Mouse (Mus musculus): ENCODE measurements at regions not wholly inside any gene's neighbourhood (a gene's known extent, or its start where the extent isn't known, plus 50 kb on each side); places are given as distances from the start of the nearest gene placed in this dataset.
"Not testable (repeated sequence)": the region's sequence is repeated elsewhere in the genome, so short reads cannot be mapped to it uniquely, and the experiment has no call there.

- H3K4me3 ChIP-seq (replicated peaks; ENCODE audit: low read length) = peak overlapping the region; percentile 67
- not testable (repeated sequence) for H3K4me1 ChIP-seq (replicated peaks; ENCODE audit: low read depth, low read length); H3K27me3 ChIP-seq (ENCODE audit: insufficient read depth, low read length); H3K9me3 ChIP-seq (ENCODE audit: low read length); H3K36me3 ChIP-seq (ENCODE audit: insufficient read depth, low read length)
These were observed 50.8 kb downstream of the Gm10139 start for GRCm38 (mm10) chr13:65563303-65563702.

- not testable (repeated sequence) for H3K27me3 ChIP-seq (ENCODE audit: insufficient read depth, low read length); H3K9me3 ChIP-seq (ENCODE audit: low read length); H3K4me3 ChIP-seq (replicated peaks; ENCODE audit: low read length); H3K36me3 ChIP-seq (ENCODE audit: insufficient read depth, low read length); H3K4me1 ChIP-seq (replicated peaks; ENCODE audit: low read depth, low read length)
These were observed 73.8 kb downstream of the Gm10139 start for GRCm38 (mm10) chr13:65586231-65586630.

- H3K36me3 ChIP-seq (ENCODE audit: insufficient read depth, low read length); H3K27me3 ChIP-seq (ENCODE audit: insufficient read depth, low read length); H3K9me3 ChIP-seq (ENCODE audit: low read length); H3K4me1 ChIP-seq (replicated peaks; ENCODE audit: low read depth, low read length): not testable (repeated sequence)
- peak overlapping the region; percentile 17; the same call in 1 of the 2 replicates for H3K4me3 ChIP-seq (replicated peaks; ENCODE audit: low read length)
These were observed 107.7 kb downstream of the Gm10139 start for GRCm38 (mm10) chr13:65620199-65620598.

- H3K27me3 ChIP-seq (ENCODE audit: insufficient read depth, low read length); H3K4me3 ChIP-seq (replicated peaks; ENCODE audit: low read length); H3K36me3 ChIP-seq (ENCODE audit: insufficient read depth, low read length); H3K9me3 ChIP-seq (ENCODE audit: low read length); H3K4me1 ChIP-seq (replicated peaks; ENCODE audit: low read depth, low read length): not testable (repeated sequence)
These were observed 137.8 kb downstream of the Gm10139 start for GRCm38 (mm10) chr13:65650297-65650696.

- not testable (repeated sequence) for H3K9me3 ChIP-seq (ENCODE audit: low read length); H3K36me3 ChIP-seq (ENCODE audit: insufficient read depth, low read length); H3K27me3 ChIP-seq (ENCODE audit: insufficient read depth, low read length); H3K4me3 ChIP-seq (replicated peaks; ENCODE audit: low read length); H3K4me1 ChIP-seq (replicated peaks; ENCODE audit: low read depth, low read length)
These were observed 147.4 kb downstream of the Gm10139 start for GRCm38 (mm10) chr13:65659865-65660264.

Data from E14TG2a.4 (cell line).